Mouse (Mus musculus): ENCODE measurements around the gene Thtpa.

DNA sequence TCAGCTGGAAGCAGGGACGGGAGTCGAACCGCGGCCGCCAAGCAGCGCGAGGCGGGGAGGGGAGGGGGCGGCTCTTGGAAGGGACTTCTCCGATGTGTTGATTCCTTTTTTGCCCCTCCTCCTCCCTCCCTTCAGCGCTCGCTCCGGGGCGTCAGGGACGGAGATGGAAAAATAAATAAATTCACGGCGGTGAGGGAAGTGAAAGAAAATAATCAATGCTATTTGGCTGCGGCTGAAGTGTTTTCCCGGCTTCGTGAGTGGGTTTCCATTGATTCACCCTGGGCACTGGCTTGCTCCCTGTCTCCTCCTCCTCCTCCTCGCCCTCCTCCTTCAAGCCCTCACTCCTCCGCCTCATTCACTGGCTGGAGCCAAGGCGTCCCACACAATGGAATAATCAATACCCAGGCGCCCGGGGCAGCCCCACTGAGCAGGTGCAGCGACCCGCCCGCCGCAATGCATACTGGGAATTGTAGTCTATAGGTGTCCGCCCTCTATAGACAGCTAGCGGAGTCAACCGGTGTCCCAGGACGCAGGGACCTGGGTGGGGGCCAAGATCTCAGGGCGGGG, 2.5 kb upstream of the Thtpa start, which contains the start of gene Zfhx2:
- TF ChIP-seq CTCF (IDR thresholded peaks at IDR 0.05; ENCODE audit: low read depth) (peak; percentile 44), EP300 (optimal IDR thresholded peaks at IDR 0.05) (no peak)

Measured in stomach, postnatal 0 days (tissue).